Mouse (Mus musculus) midbrain, embryonic 10.5 days (tissue): Measurements from ENCODE around the gene Fam53b. TPM values are rescaled to one million over a fixed set of nuclear protein-coding genes. Genes with fewer than 3 reads are reported as not detected.

Experiments used
- DNase-seq: peaks from one replicate; pipeline ENCODE4 v3.0.0-alpha.2; 2017; ENCODE audit warnings: low spot score
- H3K27ac ChIP-seq: fragments of 300-500 bp; sonication (generic); replicated peaks from 2 replicates; pipeline ENCODE4 v1.5.1; 2016; ENCODE audit warnings: mild to moderate bottlenecking
- H3K27me3 ChIP-seq: fragments of 300-500 bp; sonication (generic); 2 replicates; pipeline ENCODE4 v1.6.1; 2016; ENCODE audit warnings: low read depth, mild to moderate bottlenecking; ENCODE audit not compliant: poor library complexity, severe bottlenecking
- H3K36me3 ChIP-seq: fragments of 300-500 bp; sonication (generic); 2 replicates; pipeline ENCODE4 v1.6.1; 2016; ENCODE audit warnings: mild to moderate bottlenecking, moderate library complexity
- H3K4me1 ChIP-seq: fragments of 300-500 bp; sonication (generic); 2 replicates; pipeline ENCODE4 v1.6.1; 2016
- H3K4me3 ChIP-seq: fragments of 300-500 bp; sonication (generic); 2 replicates; pipeline ENCODE4 v1.5.1; 2016; ENCODE audit warnings: mild to moderate bottlenecking, moderate library complexity
- H3K9me3 ChIP-seq: fragments of 300-500 bp; sonication (generic); replicated peaks from 2 replicates; pipeline ENCODE4 v1.6.1; 2016; ENCODE audit warnings: mild to moderate bottlenecking
- WGBS: fragments of 180-500 bp; shearing (Covaris S2); methylation state at CpG from one replicate; pipeline ENCODE4 v1.1.7; 2016; 5-methylcytosine and 5-hydroxymethylcytosine counted together
- polyA plus RNA-seq: library from polyadenylated mRNA; unstranded; fragments of >200 nt; fragmentation: Nextera tagmentation; extraction: Ambion mirVana; gene quantifications from 2 replicates; pipeline ENCODE4 v1.2.1, GENCODE M21; 2016

The Fam53b gene
- polyA plus RNA-seq, result 23.1 and 25.0 TPM in 2 replicates

- Histone ChIP-seq H3K4me3 (peak within 1 kb of the TSS; percentile 75), H3K27ac (peak within 1 kb of the TSS; percentile 92), H3K4me1 (peaks cover 79% of the 10 kb centered on the region), H3K9me3 (no peaks in the 10 kb centered on the region), H3K27me3 (no peaks in the 10 kb centered on the region), H3K36me3 (no peaks in the 10 kb centered on the region)
- WGBS, result under 1% methylated on average over 75 of the region's 85 CpGs
- peak; percentile 80 for DNase-seq
Measured at GRCm38 (mm10) chr7:132813416-132814088, at the start of gene Fam53b. Gene Fam53b (minus strand): TSS chr7:132813886.

DNA sequence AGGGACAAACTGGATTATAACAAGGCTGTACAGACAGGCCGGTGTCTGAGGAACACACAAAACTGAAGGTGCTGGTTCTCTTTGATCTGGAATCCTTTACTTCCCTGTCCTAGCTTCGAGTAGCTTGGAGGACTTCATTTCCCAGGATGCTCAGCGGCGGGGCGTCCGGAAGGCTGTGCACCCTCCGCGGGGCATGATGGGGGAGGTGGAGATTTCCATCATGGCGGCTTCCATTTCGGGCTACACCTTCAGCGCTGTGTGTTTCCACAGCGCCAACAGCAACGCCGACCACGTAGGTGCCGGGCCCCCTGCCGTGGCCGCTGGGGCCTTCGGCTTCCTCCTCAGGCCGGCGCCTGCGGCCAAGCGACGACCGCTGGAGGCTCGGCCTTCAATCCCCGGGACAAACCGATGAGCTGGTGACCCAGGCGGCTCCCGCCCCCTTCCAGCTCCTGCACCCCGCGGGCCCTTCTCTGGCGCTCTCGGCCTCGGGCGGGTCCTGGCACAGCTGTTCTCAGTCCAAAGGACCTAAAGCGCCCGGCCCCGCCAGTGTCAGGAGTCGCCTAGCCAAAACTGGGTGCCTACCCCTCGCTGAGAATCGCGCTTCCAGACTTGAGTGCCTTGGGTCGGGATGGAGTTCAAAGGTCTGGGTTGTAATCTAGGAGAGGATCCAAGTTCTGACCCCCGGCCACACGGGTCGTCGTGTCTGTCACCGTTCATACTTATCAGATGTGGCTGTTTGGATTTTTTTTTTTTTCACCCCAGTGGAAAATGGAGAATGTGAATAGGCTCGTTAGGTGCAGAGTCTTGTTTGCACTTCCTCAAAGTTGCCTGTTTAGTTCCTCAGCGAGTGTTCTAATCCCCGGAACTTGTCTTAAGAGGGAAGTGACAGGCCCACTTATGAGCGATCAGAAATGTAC, 45.6 kb upstream of the Fam53b start, which contains the start of gene Abraxas2:
Gene Abraxas2, plus strand, starts transcription at position 184 of the 917 bp plus-strand sequence.
- H3K4me1 ChIP-seq, result peaks cover 11% of the 10 kb centered on the region
- under 1% methylated on average over 53 of the region's 53 CpGs for WGBS
- peak within 1 kb of the TSS; percentile 91 for H3K4me3 ChIP-seq
- DNase-seq, result peak; percentile 88
- no peaks in the 10 kb centered on the region; the same call in 1 of the 2 replicates for H3K36me3 ChIP-seq
- H3K27ac ChIP-seq, result peak within 1 kb of the TSS; percentile 92
- H3K27me3 ChIP-seq, result no peaks in the 10 kb centered on the region
- no peaks in the 10 kb centered on the region for H3K9me3 ChIP-seq

GRCm38 (mm10) chr7:132858043-132858608, 44.4 kb upstream of the Fam53b start:
- 75% methylated on average over 5 of the region's 5 CpGs for WGBS
- no peak overlapping the region for H3K27ac ChIP-seq
- H3K4me1 ChIP-seq, result peaks cover 11% of the 10 kb centered on the region
- H3K4me3 ChIP-seq, result no peak overlapping the region
- H3K36me3 ChIP-seq, result no peaks in the 10 kb centered on the region; the same call in 1 of the 2 replicates
- no peaks in the 10 kb centered on the region for H3K9me3 ChIP-seq
- no peaks in the 10 kb centered on the region for H3K27me3 ChIP-seq
- no peak for DNase-seq

DNA sequence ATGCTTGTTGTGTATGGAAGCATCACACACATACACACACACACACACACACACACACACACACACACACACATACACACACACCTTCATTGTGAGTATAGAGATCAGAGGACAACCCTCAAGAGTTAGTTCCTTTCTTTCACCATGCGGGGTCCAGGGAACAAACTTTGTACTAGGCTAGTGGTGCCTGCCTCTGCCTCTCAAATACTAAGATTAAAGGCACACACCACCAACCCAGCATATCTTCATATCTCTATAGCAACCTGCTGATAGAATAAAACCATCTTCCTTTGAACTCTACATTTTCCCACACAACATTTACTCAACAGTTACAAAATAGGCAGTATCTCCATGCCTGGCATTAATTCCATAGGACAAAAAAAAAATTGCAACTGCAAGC, 42.4 kb upstream of the Fam53b start:
- H3K27ac ChIP-seq, result no peak overlapping the region
- H3K4me1 ChIP-seq, result peaks cover 27% of the 10 kb centered on the region
- H3K27me3 ChIP-seq, result no peaks in the 10 kb centered on the region
- no peaks in the 10 kb centered on the region for H3K36me3 ChIP-seq
- DNase-seq, result no peak
- H3K9me3 ChIP-seq, result no peaks in the 10 kb centered on the region
- no peak overlapping the region for H3K4me3 ChIP-seq
- 79% methylated on average over 1 of the region's 1 CpGs for WGBS

DNA sequence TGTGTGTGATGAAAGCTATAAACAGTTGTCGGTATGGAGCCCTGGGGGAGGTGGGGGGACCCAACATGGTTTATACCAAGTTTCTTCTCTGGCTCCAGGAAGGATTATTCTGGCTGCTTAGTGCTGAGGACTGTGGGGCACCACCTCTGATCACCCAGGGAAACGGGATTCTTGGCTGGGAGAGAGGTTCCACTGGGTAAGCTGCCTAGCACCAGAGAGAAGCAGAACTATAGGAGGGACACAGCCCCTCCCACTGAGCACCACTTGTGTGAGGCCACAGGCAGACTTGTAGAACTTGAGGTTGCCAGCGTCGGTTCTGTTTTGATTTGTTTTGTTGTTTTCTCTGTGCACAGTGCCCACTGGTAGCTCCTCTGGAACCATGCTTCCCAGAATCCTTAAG, 40.3 kb upstream of the Fam53b start:
- H3K4me1 ChIP-seq, result peaks cover 18% of the 10 kb centered on the region
- H3K9me3 ChIP-seq, result no peaks in the 10 kb centered on the region
- no peak overlapping the region for H3K27ac ChIP-seq
- DNase-seq, result no peak
- WGBS, result 74% methylated on average over 4 of the region's 4 CpGs
- H3K36me3 ChIP-seq, result peaks cover 17% of the 10 kb centered on the region
- no peak overlapping the region for H3K4me3 ChIP-seq
- no peaks in the 10 kb centered on the region for H3K27me3 ChIP-seq

GRCm38 (mm10) chr7:132853361-132853760, 39.7 kb upstream of the Fam53b start:
- no peak overlapping the region for H3K4me3 ChIP-seq
- no peaks in the 10 kb centered on the region for H3K9me3 ChIP-seq
- no peaks in the 10 kb centered on the region for H3K27me3 ChIP-seq
- H3K27ac ChIP-seq, result no peak overlapping the region
- H3K36me3 ChIP-seq, result peaks cover 23% of the 10 kb centered on the region
- no peak for DNase-seq
- peaks cover 18% of the 10 kb centered on the region for H3K4me1 ChIP-seq
- 92% methylated on average over 6 of the region's 6 CpGs for WGBS

DNA sequence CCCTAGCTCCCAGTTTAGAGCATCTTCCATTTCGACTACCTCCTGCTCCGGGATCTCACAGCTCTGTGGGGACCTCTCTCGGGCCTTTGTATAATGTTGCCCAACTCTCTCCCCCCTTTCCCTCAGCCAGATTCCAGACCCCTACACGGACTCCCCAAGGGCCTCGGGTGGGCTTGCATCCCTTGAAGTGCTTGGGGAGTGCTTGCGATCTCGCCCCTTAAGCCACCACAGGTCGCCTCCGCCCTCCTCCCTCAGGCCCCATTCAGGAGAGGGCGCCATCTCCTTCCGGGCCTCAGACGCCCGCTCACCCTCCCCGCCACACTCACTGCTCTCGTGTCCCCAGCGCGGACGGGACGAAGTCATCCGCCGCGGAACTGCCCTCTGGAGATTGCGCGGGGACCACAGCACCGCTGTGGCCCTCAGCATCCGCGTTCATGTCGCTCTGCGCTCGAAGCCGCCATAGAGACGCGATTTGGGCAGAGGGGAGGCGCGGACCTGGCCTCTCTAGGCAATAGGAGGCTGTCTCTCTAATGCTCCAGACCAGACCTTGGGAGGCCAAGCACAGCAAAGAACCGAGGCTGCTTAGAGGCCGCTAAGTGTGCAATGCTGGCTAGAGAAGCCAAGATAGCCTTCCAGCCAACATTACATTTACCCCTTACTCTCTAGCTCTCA, 38.6 kb upstream of the Fam53b start, which contains the start of gene Eef1akmt2:
Gene Eef1akmt2, minus strand, starts transcription at position 501 of the 672 bp plus-strand sequence.
- H3K27ac ChIP-seq, result peak within 1 kb of the TSS; percentile 97
- peak; percentile 90 for DNase-seq
- no peaks in the 10 kb centered on the region for H3K27me3 ChIP-seq
- peaks cover 18% of the 10 kb centered on the region for H3K4me1 ChIP-seq
- H3K36me3 ChIP-seq, result peaks cover 34% of the 10 kb centered on the region
- peak within 1 kb of the TSS; percentile 75 for H3K4me3 ChIP-seq
- WGBS, result under 1% methylated on average over 37 of the region's 37 CpGs
- H3K9me3 ChIP-seq, result no peaks in the 10 kb centered on the region

DNA sequence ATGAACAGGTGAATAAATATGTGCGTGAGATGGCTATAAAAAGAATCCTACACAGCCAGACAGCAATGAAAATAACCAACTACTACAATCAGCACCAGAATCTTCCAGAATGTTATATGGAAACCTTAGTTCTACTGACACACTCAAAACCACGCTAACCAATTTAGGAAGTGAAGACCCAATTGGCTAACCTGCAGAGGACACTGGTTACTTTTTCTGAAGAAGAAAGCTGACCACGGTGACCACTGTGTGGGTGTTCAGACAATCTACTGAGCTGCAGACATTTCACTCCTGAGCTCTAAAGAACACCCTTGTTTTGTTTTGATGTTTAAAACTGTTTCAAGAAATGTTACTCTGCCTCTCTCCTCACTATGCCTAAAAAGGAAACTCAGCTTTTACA, 29.5 kb upstream of the Fam53b start:
- H3K27ac ChIP-seq, result no peak overlapping the region
- H3K36me3 ChIP-seq, result peaks cover 65% of the 10 kb centered on the region
- no peaks in the 10 kb centered on the region for H3K4me1 ChIP-seq
- no peak for DNase-seq
- H3K4me3 ChIP-seq, result no peak overlapping the region
- H3K27me3 ChIP-seq, result no peaks in the 10 kb centered on the region
- no peaks in the 10 kb centered on the region for H3K9me3 ChIP-seq
- WGBS, result 93% methylated on average over 3 of the region's 3 CpGs

DNA sequence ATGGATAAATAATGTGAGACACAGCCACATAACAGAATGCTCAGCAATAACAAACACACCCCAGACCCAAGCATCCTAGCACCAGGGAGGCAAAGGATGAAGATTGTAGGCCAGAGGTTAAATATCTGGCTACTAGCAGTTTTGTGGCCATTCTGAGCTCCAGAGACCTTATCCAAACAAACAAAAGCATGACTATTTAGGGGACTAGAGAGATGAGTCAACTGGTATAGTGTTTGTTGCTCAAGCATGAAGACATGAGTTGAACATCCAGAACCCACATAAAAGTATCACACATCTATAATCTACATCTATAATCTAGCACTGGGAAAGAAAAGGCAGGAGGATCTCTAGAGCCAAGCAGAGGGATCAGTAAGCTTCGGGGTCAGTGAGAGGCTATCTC, 28.8 kb upstream of the Fam53b start:
- peaks cover 58% of the 10 kb centered on the region for H3K36me3 ChIP-seq
- H3K27ac ChIP-seq, result no peak overlapping the region
- no peaks in the 10 kb centered on the region for H3K27me3 ChIP-seq
- DNase-seq, result no peak
- no peaks in the 10 kb centered on the region for H3K9me3 ChIP-seq
- no peaks in the 10 kb centered on the region for H3K4me1 ChIP-seq
- no peak overlapping the region for H3K4me3 ChIP-seq
- 97% methylated on average over 1 of the region's 1 CpGs for WGBS

DNA sequence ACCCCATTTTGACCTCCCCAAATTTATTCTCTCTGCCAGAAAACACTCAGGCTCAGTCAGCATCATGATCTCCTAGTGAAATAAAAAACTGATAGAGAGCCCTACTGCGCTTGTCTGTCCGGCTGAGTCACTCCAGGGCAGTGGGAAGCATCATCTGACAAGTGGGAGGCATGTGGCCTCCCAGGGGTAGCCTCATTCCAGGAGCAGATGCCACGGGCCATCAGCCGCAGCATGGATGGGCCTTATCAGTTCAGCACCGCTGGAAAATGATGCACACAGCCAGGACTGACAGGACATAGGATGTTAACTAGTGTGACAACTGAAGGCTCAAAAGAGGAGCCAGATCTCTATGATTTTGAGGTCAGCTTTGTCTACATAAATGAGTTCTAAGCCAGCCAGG, 27.6 kb upstream of the Fam53b start:
- H3K4me3 ChIP-seq, result no peak overlapping the region
- 79% methylated on average over 5 of the region's 5 CpGs for WGBS

GRCm38 (mm10) chr7:132830955-132831354, 17.3 kb upstream of the Fam53b start:
- Histone ChIP-seq H3K36me3 (peaks cover 63% of the 10 kb centered on the region), H3K27ac (no peak overlapping the region), H3K9me3 (no peaks in the 10 kb centered on the region), H3K27me3 (no peaks in the 10 kb centered on the region), H3K4me3 (no peak overlapping the region), H3K4me1 (no peaks in the 10 kb centered on the region)
- WGBS, result 91% methylated on average over 4 of the region's 4 CpGs
- no peak for DNase-seq

More for the DNA sequence above, 27.6 kb upstream of the Fam53b start:
- H3K4me1 ChIP-seq, result no peaks in the 10 kb centered on the region
- no peaks in the 10 kb centered on the region for H3K9me3 ChIP-seq
- H3K27ac ChIP-seq, result no peak overlapping the region
- DNase-seq, result no peak
- peaks cover 53% of the 10 kb centered on the region for H3K36me3 ChIP-seq
- H3K27me3 ChIP-seq, result no peaks in the 10 kb centered on the region

GRCm38 (mm10) chr7:132824346-132825022, 10.8 kb upstream of the Fam53b start:
- Histone ChIP-seq H3K9me3 (no peaks in the 10 kb centered on the region), H3K27ac (no peak overlapping the region), H3K4me1 (peaks cover 9% of the 10 kb centered on the region; the same call in 1 of the 2 replicates), H3K4me3 (no peak overlapping the region), H3K27me3 (no peaks in the 10 kb centered on the region), H3K36me3 (peaks cover 52% of the 10 kb centered on the region)
- WGBS, result 30% methylated on average over 1 of the region's 1 CpGs
- DNase-seq, result no peak
